Mouse (Mus musculus): Measurements from ENCODE around the gene Carhsp1.

DNA sequence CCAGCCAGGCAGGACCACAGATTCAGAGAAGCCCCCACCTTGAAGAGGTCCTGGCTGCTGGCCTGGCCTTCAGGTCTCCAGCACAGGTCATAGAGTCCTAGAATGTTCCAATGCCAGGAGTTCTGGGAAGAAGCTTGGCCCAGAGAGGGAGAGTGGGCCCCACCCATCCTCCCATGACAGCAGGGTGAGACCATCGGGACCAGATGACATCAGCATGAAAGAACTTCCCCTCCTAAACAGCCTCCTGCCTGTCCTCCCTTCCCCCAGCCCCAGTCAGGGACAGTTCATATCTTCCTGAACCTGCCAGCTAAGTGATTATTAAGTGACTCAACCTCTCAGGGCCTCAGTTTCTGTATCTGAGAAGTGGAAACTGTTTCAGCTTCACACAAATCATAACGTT is 5.5 kb downstream of the Carhsp1 start:
- TF ChIP-seq POLR2A (IDR thresholded peaks at IDR 0.05; ENCODE audit: borderline replicate concordance, extremely low read depth, insufficient read depth, insufficient read length, poor library complexity, severe bottlenecking) (no peak), CTCF (IDR thresholded peaks at IDR 0.05; ENCODE audit: borderline replicate concordance, extremely low read depth, insufficient read depth, insufficient read length) (no peak)
